Mouse (Mus musculus): ENCODE data around the gene Ttc29. TPM values are rescaled to one million over a fixed set of nuclear protein-coding genes. Genes with fewer than 3 reads are reported as not detected.
A peak's percentile ranks its signal among the peaks of the same experiment; 100 is the strongest.

Gene Ttc29
- polyA plus RNA-seq, 1 experiment from 2014 or later = 0.10 TPM

- no peak overlapping the region for H3K4me2 ChIP-seq
- H3K4me1 ChIP-seq = no peaks in the 10 kb centered on the region
- no peak for ATAC-seq (ENCODE audit: insufficient number of reproducible peaks, low FRiP score, low TSS enrichment, low read depth)
- H3K9me3 ChIP-seq = no peaks in the 10 kb centered on the region
- H3K36me3 ChIP-seq = no peaks in the 10 kb centered on the region
- no peak overlapping the region for H3K4me3 ChIP-seq
- no peak overlapping the region for H3K9ac ChIP-seq
- H3K27ac ChIP-seq = no peak overlapping the region
- no peaks in the 10 kb centered on the region for H3K27me3 ChIP-seq
- WGBS = 54% methylated on average over 11 of the region's 11 CpGs
These were observed 127.8 kb downstream of the Ttc29 start for GRCm38 (mm10) chr8:78340689-78341529.

- Histone ChIP-seq H3K9ac (no peak overlapping the region), H3K36me3 (no peaks in the 10 kb centered on the region), H3K27me3 (no peaks in the 10 kb centered on the region), H3K4me2 (no peak overlapping the region), H3K4me1 (no peaks in the 10 kb centered on the region), H3K4me3 (no peak overlapping the region), H3K27ac (no peak overlapping the region), H3K9me3 (no peaks in the 10 kb centered on the region)
- no peak for ATAC-seq (ENCODE audit: insufficient number of reproducible peaks, low FRiP score, low TSS enrichment, low read depth)
- WGBS = 72% methylated on average over 4 of the region's 4 CpGs
These were observed 129.1 kb downstream of the Ttc29 start for GRCm38 (mm10) chr8:78342151-78342550.

GRCm38 (mm10) chr8:78344006-78344405 lies 130.9 kb downstream of the Ttc29 start:
- ATAC-seq (ENCODE audit: insufficient number of reproducible peaks, low FRiP score, low TSS enrichment, low read depth) = no peak
- 55% methylated on average over 2 of the region's 2 CpGs for WGBS
- H3K9ac ChIP-seq = no peak overlapping the region
- H3K4me3 ChIP-seq = no peak overlapping the region
- no peaks in the 10 kb centered on the region for H3K9me3 ChIP-seq
- no peak overlapping the region for H3K4me2 ChIP-seq
- H3K27ac ChIP-seq = no peak overlapping the region
- H3K4me1 ChIP-seq = no peaks in the 10 kb centered on the region
- no peaks in the 10 kb centered on the region for H3K36me3 ChIP-seq
- H3K27me3 ChIP-seq = no peaks in the 10 kb centered on the region

- no peak overlapping the region for H3K4me2 ChIP-seq
- no peaks in the 10 kb centered on the region for H3K27me3 ChIP-seq
- no peak overlapping the region for H3K4me3 ChIP-seq
- no peak overlapping the region for H3K27ac ChIP-seq
- no peak overlapping the region for H3K9ac ChIP-seq
- no peaks in the 10 kb centered on the region for H3K36me3 ChIP-seq
- ATAC-seq (ENCODE audit: insufficient number of reproducible peaks, low FRiP score, low TSS enrichment, low read depth) = no peak
- no peaks in the 10 kb centered on the region for H3K4me1 ChIP-seq
- 35% methylated on average over 7 of the region's 7 CpGs for WGBS
- H3K9me3 ChIP-seq = no peaks in the 10 kb centered on the region
These were observed 132.6 kb downstream of the Ttc29 start for GRCm38 (mm10) chr8:78345705-78346104.

GRCm38 (mm10) chr8:78346131-78346621 lies 133.1 kb downstream of the Ttc29 start:
- Histone ChIP-seq H3K4me1 (no peaks in the 10 kb centered on the region), H3K27ac (no peak overlapping the region), H3K9me3 (no peaks in the 10 kb centered on the region), H3K9ac (no peak overlapping the region), H3K4me3 (no peak overlapping the region), H3K4me2 (no peak overlapping the region), H3K36me3 (no peaks in the 10 kb centered on the region), H3K27me3 (no peaks in the 10 kb centered on the region)
- 13% methylated on average over 11 of the region's 11 CpGs for WGBS
- no peak for ATAC-seq (ENCODE audit: insufficient number of reproducible peaks, low FRiP score, low TSS enrichment, low read depth)

- H3K27ac ChIP-seq = no peak overlapping the region
- no peak overlapping the region for H3K9ac ChIP-seq
- ATAC-seq (ENCODE audit: insufficient number of reproducible peaks, low FRiP score, low TSS enrichment, low read depth) = no peak
- H3K4me3 ChIP-seq = no peak overlapping the region
- H3K4me1 ChIP-seq = 0 out of 2 replicates have a peak, but pooled peaks cover 2% of the 10 kb centered on the region
- H3K36me3 ChIP-seq = no peaks in the 10 kb centered on the region
- 28% methylated on average over 5 of the region's 5 CpGs for WGBS
- H3K9me3 ChIP-seq = no peaks in the 10 kb centered on the region
- H3K4me2 ChIP-seq = no peak overlapping the region
- H3K27me3 ChIP-seq = no peaks in the 10 kb centered on the region
These were observed 140.8 kb downstream of the Ttc29 start for GRCm38 (mm10) chr8:78353902-78354301.

- 89% methylated on average over 5 of the region's 5 CpGs for WGBS
- H3K4me1 ChIP-seq = peaks cover 2% of the 10 kb centered on the region; the same call in 1 of the 2 replicates
These were observed 141.7 kb downstream of the Ttc29 start for GRCm38 (mm10) chr8:78354801-78355200.

GRCm38 (mm10) chr8:78390756-78391155 lies 177.7 kb downstream of the Ttc29 start:
- Histone ChIP-seq H3K36me3 (no peaks in the 10 kb centered on the region), H3K9ac (no peak overlapping the region), H3K27me3 (no peaks in the 10 kb centered on the region), H3K9me3 (no peaks in the 10 kb centered on the region), H3K4me3 (no peak overlapping the region), H3K4me1 (no peaks in the 10 kb centered on the region), H3K27ac (no peak overlapping the region), H3K4me2 (no peak overlapping the region)
- no peak for ATAC-seq (ENCODE audit: insufficient number of reproducible peaks, low FRiP score, low TSS enrichment, low read depth)
- WGBS = 94% methylated on average over 7 of the region's 7 CpGs

More at GRCm38 (mm10) chr8:78354801-78355200, 141.7 kb downstream of the Ttc29 start:
- H3K4me2 ChIP-seq = no peak overlapping the region
- no peak for ATAC-seq (ENCODE audit: insufficient number of reproducible peaks, low FRiP score, low TSS enrichment, low read depth)
- no peak overlapping the region for H3K9ac ChIP-seq
- H3K4me3 ChIP-seq = no peak overlapping the region
- H3K36me3 ChIP-seq = no peaks in the 10 kb centered on the region
- H3K9me3 ChIP-seq = no peaks in the 10 kb centered on the region
- no peak overlapping the region for H3K27ac ChIP-seq
- no peaks in the 10 kb centered on the region for H3K27me3 ChIP-seq

GRCm38 (mm10) chr8:78419272-78419671 lies 206.2 kb downstream of the Ttc29 start:
- Histone ChIP-seq H3K27me3 (peaks cover 52% of the 10 kb centered on the region), H3K9ac (no peak overlapping the region), H3K27ac (no peak overlapping the region), H3K4me2 (no peak overlapping the region), H3K36me3 (no peaks in the 10 kb centered on the region), H3K9me3 (no peaks in the 10 kb centered on the region), H3K4me1 (peaks cover 8% of the 10 kb centered on the region), H3K4me3 (no peak overlapping the region)
- ATAC-seq (ENCODE audit: insufficient number of reproducible peaks, low FRiP score, low TSS enrichment, low read depth) = no peak
- WGBS = 21% methylated on average over 4 of the region's 4 CpGs

GRCm38 (mm10) chr8:78420101-78420503 lies 207.0 kb downstream of the Ttc29 start:
- Histone ChIP-seq H3K4me2 (peak overlapping the region; percentile 61), H3K9me3 (no peaks in the 10 kb centered on the region), H3K4me1 (peaks cover 8% of the 10 kb centered on the region), H3K27ac (no peak overlapping the region), H3K27me3 (peaks cover 58% of the 10 kb centered on the region), H3K9ac (no peak overlapping the region), H3K4me3 (peak overlapping the region; percentile 32), H3K36me3 (no peaks in the 10 kb centered on the region)
- under 1% methylated on average over 19 of the region's 19 CpGs for WGBS
- peak; percentile 55; the same call in 1 of the 2 replicates for ATAC-seq (ENCODE audit: insufficient number of reproducible peaks, low FRiP score, low TSS enrichment, low read depth)

- Histone ChIP-seq H3K4me2 (no peak overlapping the region), H3K9me3 (no peaks in the 10 kb centered on the region), H3K27ac (no peak overlapping the region), H3K4me1 (peaks cover 14% of the 10 kb centered on the region), H3K9ac (no peak overlapping the region), H3K36me3 (no peaks in the 10 kb centered on the region), H3K4me3 (no peak overlapping the region), H3K27me3 (peaks cover 85% of the 10 kb centered on the region)
- no peak for ATAC-seq (ENCODE audit: insufficient number of reproducible peaks, low FRiP score, low TSS enrichment, low read depth)
- WGBS = 0% methylated on average over 1 of the region's 1 CpGs
These were observed 210.8 kb downstream of the Ttc29 start for GRCm38 (mm10) chr8:78423937-78424336.

- Histone ChIP-seq H3K4me2 (no peak overlapping the region), H3K4me1 (peaks cover 7% of the 10 kb centered on the region; the same call in 1 of the 2 replicates), H3K9me3 (no peaks in the 10 kb centered on the region), H3K4me3 (no peak overlapping the region), H3K27ac (no peak overlapping the region), H3K36me3 (no peaks in the 10 kb centered on the region), H3K9ac (no peak overlapping the region), H3K27me3 (peaks cover 82% of the 10 kb centered on the region)
- 1% methylated on average over 10 of the region's 10 CpGs for WGBS
- ATAC-seq (ENCODE audit: insufficient number of reproducible peaks, low FRiP score, low TSS enrichment, low read depth) = no peak
These were observed 213.4 kb downstream of the Ttc29 start for GRCm38 (mm10) chr8:78426455-78426854.

Data from limb, embryonic 15.5 days (tissue).